Mouse (Mus musculus) midbrain, embryonic 15.5 days (tissue): Measurements from ENCODE around the gene Sobp. TPM values are rescaled to one million over a fixed set of nuclear protein-coding genes. Genes with fewer than 3 reads are reported as not detected.
A peak's percentile ranks its signal among the peaks of the same experiment; 100 is the strongest.

Experiments used
- ATAC-seq: fragments of 200-750 bp; cut with Nextera tagmentation; replicated peaks from 2 replicates; pipeline ENCODE4 v1.8.0; 2017; ENCODE audit warnings: moderate TSS enrichment
- H3K27ac ChIP-seq: fragments of 300-500 bp; sonication (generic); 2 replicates; pipeline ENCODE4 v1.5.1; 2015; ENCODE audit warnings: mild to moderate bottlenecking, inconsistent platforms
- H3K27me3 ChIP-seq: fragments of 300-500 bp; sonication (generic); replicated peaks from 2 replicates; pipeline ENCODE4 v1.6.1; 2015; ENCODE audit warnings: inconsistent platforms
- H3K36me3 ChIP-seq: fragments of 300-500 bp; sonication (generic); replicated peaks from 2 replicates; pipeline ENCODE4 v1.6.1; 2015; ENCODE audit warnings: inconsistent platforms
- H3K4me1 ChIP-seq: fragments of 300-500 bp; sonication (generic); 2 replicates; pipeline ENCODE4 v1.6.1; 2015; ENCODE audit warnings: inconsistent platforms
- H3K4me2 ChIP-seq: fragments of 300-500 bp; sonication (generic); 2 replicates; pipeline ENCODE4 v1.6.1; 2015; ENCODE audit warnings: inconsistent platforms, mild to moderate bottlenecking, moderate library complexity
- H3K4me3 ChIP-seq: fragments of 300-500 bp; sonication (generic); 2 replicates; pipeline ENCODE4 v1.5.1; 2015; ENCODE audit warnings: mild to moderate bottlenecking, inconsistent platforms
- H3K9ac ChIP-seq: fragments of 300-500 bp; sonication (generic); 2 replicates; pipeline ENCODE4 v1.6.1; 2015; ENCODE audit warnings: mild to moderate bottlenecking, inconsistent platforms
- H3K9me3 ChIP-seq: fragments of 300-500 bp; sonication (generic); 2 replicates; pipeline ENCODE4 v1.6.1; 2016; ENCODE audit warnings: inconsistent platforms
- WGBS: fragments of 180-500 bp; shearing (Covaris S2); methylation state at CpG from one replicate; pipeline ENCODE4 v1.1.7; 2015; ENCODE audit warnings: mixed read lengths; 5-methylcytosine and 5-hydroxymethylcytosine counted together
- polyA plus RNA-seq: library from polyadenylated mRNA; unstranded; fragments of >200 nt; fragmentation: Nextera tagmentation; extraction: Ambion mirVana; gene quantifications from 2 replicates; pipeline ENCODE4 v1.2.1, GENCODE M21; 2015

Sobp gene
- polyA plus RNA-seq, 1 experiment from 2014 or later: 17.3 TPM

DNA sequence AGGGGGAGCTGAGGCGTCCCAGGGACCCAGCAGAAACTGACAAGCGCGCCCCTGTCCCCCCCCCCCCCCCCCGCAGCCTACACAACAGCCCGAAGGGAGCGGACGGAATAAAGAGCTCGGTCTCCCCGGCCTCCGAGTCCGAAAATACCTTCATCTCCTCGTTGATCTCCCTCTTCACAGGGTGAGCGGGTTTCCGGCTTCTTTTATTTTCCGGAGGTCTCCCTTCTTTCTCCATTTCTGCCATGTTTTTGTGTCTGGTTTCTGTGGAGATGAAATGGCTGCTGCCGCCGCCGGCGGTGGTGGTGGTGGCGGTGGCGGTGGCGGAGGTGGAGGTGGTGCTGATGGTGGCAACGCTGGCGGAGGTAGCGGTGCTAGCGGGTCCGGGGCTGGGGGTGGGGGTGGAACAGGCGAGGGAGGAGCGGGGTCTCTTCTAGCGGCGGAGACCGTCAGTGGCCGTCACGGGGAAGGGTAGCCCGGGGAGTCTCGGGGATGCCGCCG lies 453 bp downstream of the Sobp start:
- ATAC-seq: peak; percentile 68
- WGBS: 1% methylated on average over 35 of the region's 38 CpGs
- Histone ChIP-seq H3K9ac (peak overlapping the region; percentile 95), H3K4me3 (peak overlapping the region; percentile 59), H3K36me3 (no peaks in the 10 kb centered on the region), H3K27me3 (no peaks in the 10 kb centered on the region), H3K4me2 (peak overlapping the region; percentile 76), H3K9me3 (no peaks in the 10 kb centered on the region), H3K27ac (peak overlapping the region; percentile 99), H3K4me1 (peaks cover 41% of the 10 kb centered on the region)

GRCm38 (mm10) chr10:43173141-43173827 lies 1.0 kb downstream of the Sobp start:
- Histone ChIP-seq H3K27ac (peak overlapping the region; percentile 99), H3K4me3 (peak overlapping the region; percentile 59), H3K4me1 (peaks cover 45% of the 10 kb centered on the region), H3K36me3 (no peaks in the 10 kb centered on the region), H3K27me3 (no peaks in the 10 kb centered on the region), H3K4me2 (peak overlapping the region; percentile 76), H3K9ac (peak overlapping the region; percentile 95), H3K9me3 (no peaks in the 10 kb centered on the region)
- under 1% methylated on average over 53 of the region's 53 CpGs for WGBS
- ATAC-seq: peak; percentile 37

- H3K27me3 ChIP-seq: no peaks in the 10 kb centered on the region
- no peak for ATAC-seq
- peaks cover 52% of the 10 kb centered on the region for H3K4me1 ChIP-seq
- peak overlapping the region; percentile 76 for H3K4me2 ChIP-seq
- H3K27ac ChIP-seq: peak overlapping the region; percentile 99
- peak overlapping the region; percentile 95 for H3K9ac ChIP-seq
- no peaks in the 10 kb centered on the region for H3K36me3 ChIP-seq
- WGBS: under 1% methylated on average over 8 of the region's 8 CpGs
- H3K9me3 ChIP-seq: no peaks in the 10 kb centered on the region
- H3K4me3 ChIP-seq: peak overlapping the region; percentile 59
These were observed 1.8 kb downstream of the Sobp start for GRCm38 (mm10) chr10:43172554-43172953.

DNA sequence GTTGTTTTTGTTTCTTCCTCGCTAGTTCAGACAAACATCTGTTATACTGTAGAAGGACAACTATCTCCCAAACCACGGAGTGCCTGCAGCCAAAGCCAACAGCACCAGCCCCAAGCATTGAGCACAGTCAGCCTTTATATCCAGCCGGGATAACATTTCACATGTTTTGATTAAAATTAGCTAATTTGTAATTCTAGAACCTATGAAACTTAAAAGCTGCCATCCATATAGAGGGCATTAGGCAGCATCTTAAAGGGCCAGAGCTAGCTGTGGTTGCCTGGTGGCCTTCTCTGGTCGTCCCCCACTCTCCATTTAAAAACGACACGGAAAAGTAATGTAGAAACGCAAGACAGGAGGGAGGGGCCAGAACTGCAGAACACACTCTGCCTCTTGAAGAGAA lies 2.3 kb downstream of the Sobp start:
- Histone ChIP-seq H3K9ac (peak overlapping the region; percentile 95), H3K4me1 (peaks cover 52% of the 10 kb centered on the region), H3K27me3 (no peaks in the 10 kb centered on the region), H3K9me3 (no peaks in the 10 kb centered on the region), H3K27ac (no peak overlapping the region), H3K4me3 (peak overlapping the region; percentile 59), H3K4me2 (peak overlapping the region; percentile 76), H3K36me3 (no peaks in the 10 kb centered on the region)
- 4% methylated on average over 7 of the region's 7 CpGs for WGBS
- ATAC-seq: no peak

DNA sequence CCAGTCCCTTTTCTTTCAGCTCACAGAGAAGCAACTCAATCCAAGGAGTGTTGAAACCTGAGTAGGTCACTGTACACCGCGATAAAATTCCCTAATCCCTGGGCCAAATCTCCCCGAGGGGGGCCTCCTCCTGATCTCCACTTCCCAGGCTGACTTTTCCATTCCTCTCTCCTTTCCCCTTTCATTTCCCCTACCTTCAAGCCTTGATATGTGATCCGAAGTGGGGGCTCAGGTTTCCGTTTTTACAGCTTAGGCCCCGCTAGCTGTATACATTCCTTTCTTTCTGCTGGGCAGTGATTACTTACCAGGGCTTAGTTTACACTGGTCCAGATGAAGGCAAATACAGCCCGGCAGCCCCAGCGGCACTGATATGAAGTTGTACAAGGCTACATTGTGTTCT lies 3.2 kb downstream of the Sobp start:
- no peak for ATAC-seq
- H3K36me3 ChIP-seq: no peaks in the 10 kb centered on the region
- 6% methylated on average over 8 of the region's 8 CpGs for WGBS
- H3K9me3 ChIP-seq: no peaks in the 10 kb centered on the region
- 0 out of 2 replicates have a peak overlapping the region, but pooled peaks have one; percentile 38 for H3K27ac ChIP-seq
- peak overlapping the region; percentile 25 for H3K9ac ChIP-seq
- peak overlapping the region; percentile 76 for H3K4me2 ChIP-seq
- peaks cover 52% of the 10 kb centered on the region for H3K4me1 ChIP-seq
- peak overlapping the region; percentile 59 for H3K4me3 ChIP-seq
- no peaks in the 10 kb centered on the region for H3K27me3 ChIP-seq

DNA sequence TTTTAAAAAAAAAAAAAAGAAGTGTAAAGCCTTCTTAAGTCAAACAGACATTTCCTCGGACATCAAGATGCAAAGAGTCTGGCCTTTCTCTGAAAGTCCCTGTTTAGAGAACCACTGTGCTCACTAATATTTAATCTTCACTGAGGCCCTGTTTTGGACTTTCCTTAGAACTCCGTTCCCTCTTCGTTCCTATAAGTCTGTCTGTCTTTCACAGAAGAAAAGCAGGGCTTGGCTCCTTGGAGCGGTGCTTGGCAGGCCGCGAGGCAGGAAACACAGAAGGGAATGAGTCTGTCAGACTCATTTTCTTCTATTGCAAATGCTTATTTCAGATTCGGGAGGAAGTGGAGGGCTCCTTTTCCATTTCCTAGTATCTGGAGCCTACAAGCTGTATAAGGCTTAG lies 5.5 kb downstream of the Sobp start:
- ATAC-seq: no peak
- Histone ChIP-seq H3K36me3 (no peaks in the 10 kb centered on the region), H3K9me3 (no peaks in the 10 kb centered on the region), H3K27ac (no peak overlapping the region), H3K27me3 (no peaks in the 10 kb centered on the region), H3K4me2 (no peak overlapping the region), H3K4me3 (no peak overlapping the region), H3K4me1 (peaks cover 43% of the 10 kb centered on the region), H3K9ac (no peak overlapping the region)
- WGBS: 71% methylated on average over 7 of the region's 7 CpGs

DNA sequence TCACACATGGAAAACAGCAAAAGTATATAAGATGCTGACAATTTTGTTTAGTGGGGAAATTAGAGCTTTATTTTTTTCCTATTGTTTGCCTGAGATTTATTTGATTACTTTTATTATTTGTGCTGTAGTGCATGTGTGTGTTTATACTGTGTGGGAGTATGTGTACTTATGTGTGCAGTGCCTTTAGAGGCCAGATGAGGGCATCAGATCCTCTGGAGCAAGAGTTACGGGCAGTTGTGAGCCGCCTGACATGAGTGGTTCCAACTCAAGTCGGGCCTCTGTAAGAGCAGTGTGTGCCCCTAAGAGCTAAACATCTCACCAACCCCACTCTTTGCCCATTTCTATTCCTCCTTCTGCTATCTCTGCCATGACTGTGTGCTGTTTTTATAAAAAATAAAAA lies 7.5 kb downstream of the Sobp start:
- H3K9me3 ChIP-seq: no peaks in the 10 kb centered on the region
- H3K9ac ChIP-seq: no peak overlapping the region
- H3K36me3 ChIP-seq: no peaks in the 10 kb centered on the region
- no peak overlapping the region for H3K4me2 ChIP-seq
- H3K4me1 ChIP-seq: peaks cover 40% of the 10 kb centered on the region
- no peaks in the 10 kb centered on the region for H3K27me3 ChIP-seq
- H3K4me3 ChIP-seq: no peak overlapping the region
- ATAC-seq: no peak
- WGBS: 93% methylated on average over 3 of the region's 3 CpGs
- H3K27ac ChIP-seq: no peak overlapping the region

GRCm38 (mm10) chr10:43166146-43166545 lies 8.2 kb downstream of the Sobp start:
- Histone ChIP-seq H3K27ac (no peak overlapping the region), H3K4me1 (peaks cover 39% of the 10 kb centered on the region), H3K36me3 (no peaks in the 10 kb centered on the region)

DNA sequence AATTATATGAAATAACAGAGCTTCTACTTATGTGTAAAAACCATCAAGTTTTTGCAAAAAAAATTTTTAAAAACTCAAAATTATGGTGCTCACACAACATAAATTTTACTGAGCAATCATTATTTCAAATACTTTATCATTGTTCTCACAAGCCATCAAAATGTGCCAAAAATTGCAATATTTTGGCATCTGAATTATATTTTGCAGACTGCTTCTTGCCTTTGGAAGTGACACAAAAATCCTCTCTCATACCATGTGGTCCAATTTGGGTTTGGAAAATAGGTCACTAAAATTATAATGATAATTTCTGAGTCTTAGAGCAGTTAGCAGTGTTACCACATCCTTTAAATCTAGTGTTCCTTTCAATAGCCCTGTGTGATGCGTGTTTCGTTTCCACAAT lies 9.9 kb downstream of the Sobp start:
- Histone ChIP-seq H3K4me1 (peaks cover 31% of the 10 kb centered on the region), H3K4me3 (no peak overlapping the region), H3K4me2 (no peak overlapping the region), H3K27me3 (no peaks in the 10 kb centered on the region), H3K36me3 (no peaks in the 10 kb centered on the region), H3K9ac (no peak overlapping the region), H3K27ac (no peak overlapping the region), H3K9me3 (no peaks in the 10 kb centered on the region)
- ATAC-seq: no peak
- WGBS: 93% methylated on average over 2 of the region's 2 CpGs

More at GRCm38 (mm10) chr10:43166146-43166545, 8.2 kb downstream of the Sobp start:
- H3K4me3 ChIP-seq: no peak overlapping the region
- WGBS: 82% methylated on average over 1 of the region's 1 CpGs
- no peaks in the 10 kb centered on the region for H3K9me3 ChIP-seq
- no peaks in the 10 kb centered on the region for H3K27me3 ChIP-seq
- ATAC-seq: no peak
- H3K9ac ChIP-seq: no peak overlapping the region
- no peak overlapping the region for H3K4me2 ChIP-seq

DNA sequence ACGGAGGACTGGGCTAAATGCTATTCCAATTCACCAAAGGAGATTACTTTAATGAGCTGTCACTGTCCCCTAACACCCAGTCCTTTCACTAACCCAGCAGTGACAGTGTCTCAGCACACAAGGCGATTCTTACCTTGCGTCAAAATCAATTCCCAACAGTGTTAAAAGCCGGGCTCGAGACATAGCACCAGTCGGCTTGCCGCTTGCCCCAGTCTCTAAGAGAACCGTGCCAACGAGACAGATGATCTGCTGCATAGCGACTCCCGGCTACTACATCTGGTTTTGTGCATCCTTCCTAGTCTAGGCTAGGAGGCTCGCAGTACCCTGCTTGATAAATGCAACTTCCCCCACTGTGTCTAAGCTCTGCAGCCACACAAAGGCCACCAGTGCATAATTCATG lies 12.0 kb downstream of the Sobp start:
- ATAC-seq: peak; percentile 70
- Histone ChIP-seq H3K27me3 (no peaks in the 10 kb centered on the region), H3K4me1 (peaks cover 15% of the 10 kb centered on the region), H3K4me2 (peak overlapping the region; percentile 9), H3K36me3 (no peaks in the 10 kb centered on the region), H3K9me3 (no peaks in the 10 kb centered on the region), H3K27ac (peak overlapping the region; percentile 51; the same call in 1 of the 2 replicates), H3K9ac (no peak overlapping the region), H3K4me3 (no peak overlapping the region)
- 38% methylated on average over 12 of the region's 12 CpGs for WGBS

- Histone ChIP-seq H3K9me3 (no peaks in the 10 kb centered on the region), H3K9ac (no peak overlapping the region), H3K27ac (no peak overlapping the region), H3K4me3 (no peak overlapping the region), H3K4me1 (peaks cover 32% of the 10 kb centered on the region), H3K27me3 (no peaks in the 10 kb centered on the region), H3K4me2 (no peak overlapping the region), H3K36me3 (no peaks in the 10 kb centered on the region)
- WGBS: 80% methylated on average over 5 of the region's 5 CpGs
- no peak for ATAC-seq
These were observed 15.0 kb downstream of the Sobp start for GRCm38 (mm10) chr10:43159333-43159732.

DNA sequence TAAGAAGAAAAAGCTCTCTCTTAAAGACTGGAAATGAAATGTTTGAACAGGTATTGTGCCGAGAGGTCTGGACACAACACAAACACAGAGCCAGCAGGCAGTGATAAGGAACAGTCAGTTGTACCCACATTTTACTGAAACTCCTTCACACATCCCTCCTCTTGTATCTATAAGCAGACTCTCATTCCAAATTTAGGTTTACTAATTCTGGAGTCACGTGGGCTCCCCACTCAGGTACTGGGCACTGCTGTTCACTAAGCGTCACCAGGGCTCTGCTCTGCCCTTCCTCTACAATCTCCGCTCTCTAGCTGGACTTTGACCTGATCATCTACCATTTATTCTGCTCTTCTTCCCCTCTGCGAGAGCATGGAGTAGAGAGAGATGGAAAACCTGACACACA lies 15.4 kb downstream of the Sobp start:
- 83% methylated on average over 5 of the region's 5 CpGs for WGBS
- Histone ChIP-seq H3K27ac (no peak overlapping the region), H3K9me3 (no peaks in the 10 kb centered on the region), H3K27me3 (no peaks in the 10 kb centered on the region), H3K4me1 (peaks cover 36% of the 10 kb centered on the region), H3K36me3 (no peaks in the 10 kb centered on the region), H3K9ac (no peak overlapping the region), H3K4me3 (no peak overlapping the region), H3K4me2 (no peak overlapping the region)
- ATAC-seq: no peak

GRCm38 (mm10) chr10:43155046-43155560 lies 19.2 kb downstream of the Sobp start:
- Histone ChIP-seq H3K4me2 (peak overlapping the region; percentile 20), H3K27ac (peak overlapping the region; percentile 70), H3K36me3 (no peaks in the 10 kb centered on the region; the same call in 1 of the 2 replicates), H3K4me3 (no peak overlapping the region), H3K9ac (no peak overlapping the region), H3K27me3 (no peaks in the 10 kb centered on the region), H3K9me3 (no peaks in the 10 kb centered on the region), H3K4me1 (peaks cover 28% of the 10 kb centered on the region)
- WGBS: 5% methylated on average over 12 of the region's 12 CpGs
- ATAC-seq: peak; percentile 81
